Mouse (Mus musculus): Measurements from ENCODE around the gene P2rx4. TPM values are rescaled to one million over a fixed set of nuclear protein-coding genes. Genes with fewer than 3 reads are reported as not detected.
A peak's percentile ranks its signal among the peaks of the same experiment; 100 is the strongest.

P2rx4 gene
- total RNA-seq, 2 experiments from 2014 or later = 21.4 to 21.5 TPM

GRCm38 (mm10) chr5:122702156-122702555 lies 5.2 kb upstream of the P2rx4 start:
- peak in 1 of 2 experiments; percentile 57 for DNase-seq

- DNase-seq = no peak
These were observed 3.8 kb upstream of the P2rx4 start for GRCm38 (mm10) chr5:122703574-122703973.

- no peak for DNase-seq
These were observed 2.8 kb upstream of the P2rx4 start for GRCm38 (mm10) chr5:122704571-122704970.

- DNase-seq = no peak
These were observed 2.2 kb upstream of the P2rx4 start for GRCm38 (mm10) chr5:122705174-122705573.

- no peak for DNase-seq
These were observed 448 bp upstream of the P2rx4 start for GRCm38 (mm10) chr5:122706917-122707275.

GRCm38 (mm10) chr5:122708819-122709218 lies 1.5 kb downstream of the P2rx4 start:
- no peak for DNase-seq

- DNase-seq = no peak
These were observed 8.4 kb downstream of the P2rx4 start for GRCm38 (mm10) chr5:122715723-122716122.

GRCm38 (mm10) chr5:122716793-122717192 lies 9.4 kb downstream of the P2rx4 start:
- DNase-seq = no peak

- DNase-seq = no peak
These were observed 11.1 kb downstream of the P2rx4 start for GRCm38 (mm10) chr5:122718400-122718799.

- DNase-seq = no peak
These were observed 11.8 kb downstream of the P2rx4 start for GRCm38 (mm10) chr5:122719168-122719567.

- no peak for DNase-seq
These were observed 18.1 kb downstream of the P2rx4 start for GRCm38 (mm10) chr5:122725453-122725852.

- DNase-seq = peak; percentile 62 to 81
These were observed 18.7 kb downstream of the P2rx4 start for GRCm38 (mm10) chr5:122726068-122726467.

GRCm38 (mm10) chr5:122726595-122726994 lies 19.3 kb downstream of the P2rx4 start:
- no peak for DNase-seq

GRCm38 (mm10) chr5:122727096-122727495 lies 19.8 kb downstream of the P2rx4 start:
- no peak for DNase-seq

GRCm38 (mm10) chr5:122730776-122731175 lies 23.4 kb downstream of the P2rx4 start:
- no peak for DNase-seq

- DNase-seq = peak; percentile 66 to 87
These were observed 24.0 kb downstream of the P2rx4 start for GRCm38 (mm10) chr5:122731321-122731720.

GRCm38 (mm10) chr5:122731991-122732673 lies 24.8 kb downstream of the P2rx4 start:
- peak; percentile 42 to 59 for DNase-seq

- no peak for DNase-seq
These were observed 26.5 kb downstream of the P2rx4 start for GRCm38 (mm10) chr5:122733881-122734280.

- DNase-seq = no peak
These were observed 28.5 kb downstream of the P2rx4 start for GRCm38 (mm10) chr5:122735853-122736252.

GRCm38 (mm10) chr5:122736761-122737160 lies 29.4 kb downstream of the P2rx4 start:
- DNase-seq = no peak

- DNase-seq = no peak
These were observed 36.6 kb downstream of the P2rx4 start for GRCm38 (mm10) chr5:122743880-122744422.

- no peak for DNase-seq
These were observed 40.6 kb downstream of the P2rx4 start for GRCm38 (mm10) chr5:122747950-122748349.

GRCm38 (mm10) chr5:122754477-122754876 lies 47.1 kb downstream of the P2rx4 start:
- no peak for DNase-seq

GRCm38 (mm10) chr5:122755620-122756019 lies 48.3 kb downstream of the P2rx4 start:
- no peak for DNase-seq

Measured in heart, adult 18-20 months (tissue).